Mouse (Mus musculus): ENCODE results near the gene Gm10226. TPM values are rescaled to one million over a fixed set of nuclear protein-coding genes. Genes with fewer than 3 reads are reported as not detected.
A peak's percentile ranks its signal among the peaks of the same experiment; 100 is the strongest.
"Not testable (repeated sequence)": the region's sequence is repeated elsewhere in the genome, so short reads cannot be mapped to it uniquely, and the experiment has no call there.

The Gm10226 gene
- 7.8 and 9.1 TPM in 2 replicates for polyA plus RNA-seq (2016; fragmentation: Nextera tagmentation; extraction: Ambion mirVana)

- WGBS = 86% methylated on average over 3 of the region's 3 CpGs
- H3K36me3 ChIP-seq (replicated peaks) = peaks cover 53% of the 10 kb centered on the region
Observed at GRCm38 (mm10) chr17:21691560-21691959, at the start of gene Gm10226. Gene Gm10226, plus strand, starts transcription at chr17:21691860.

GRCm38 (mm10) chr17:21648791-21649190 is 42.9 kb upstream of the Gm10226 start:
- Histone ChIP-seq H3K27ac (no peak overlapping the region), H3K9me3 (peaks cover 4% of the 10 kb centered on the region; the same call in 1 of the 2 replicates), H3K27me3 (ENCODE audit: poor library complexity, severe bottlenecking) (no peaks in the 10 kb centered on the region), H3K36me3 (replicated peaks) (no peaks in the 10 kb centered on the region), H3K4me1 (peaks cover 3% of the 10 kb centered on the region; the same call in 1 of the 2 replicates), H3K4me3 (no peak overlapping the region)
- DNase-seq (ENCODE audit: extremely low spot score, low spot score) = no peak
- 83% methylated on average over 3 of the region's 3 CpGs for WGBS

More at GRCm38 (mm10) chr17:21691560-21691959, at the start of gene Gm10226:
- Histone ChIP-seq H3K4me1 (no peaks in the 10 kb centered on the region), H3K4me3 (no peak within 1 kb of the TSS), H3K9me3 (no peaks in the 10 kb centered on the region), H3K27ac (no peak within 1 kb of the TSS), H3K27me3 (ENCODE audit: poor library complexity, severe bottlenecking) (no peaks in the 10 kb centered on the region)
- no peak for DNase-seq (ENCODE audit: extremely low spot score, low spot score)

- H3K9me3 ChIP-seq = peaks cover 4% of the 10 kb centered on the region; the same call in 1 of the 2 replicates
- H3K36me3 ChIP-seq (replicated peaks) = no peaks in the 10 kb centered on the region
- peak overlapping the region; percentile 81 for H3K27ac ChIP-seq
- no peak for DNase-seq (ENCODE audit: extremely low spot score, low spot score)
- peak overlapping the region; percentile 55 for H3K4me3 ChIP-seq
- no peaks in the 10 kb centered on the region for H3K27me3 ChIP-seq (ENCODE audit: poor library complexity, severe bottlenecking)
- 31% methylated on average over 2 of the region's 2 CpGs for WGBS
- H3K4me1 ChIP-seq = peaks cover 3% of the 10 kb centered on the region; the same call in 1 of the 2 replicates
Observed at GRCm38 (mm10) chr17:21649936-21650335, 41.7 kb upstream of the Gm10226 start.

GRCm38 (mm10) chr17:21650364-21650907 is 41.2 kb upstream of the Gm10226 start, which contains the start of gene Zfp983:
Gene Zfp983, plus strand, starts transcription at chr17:21650624.
- H3K27me3 ChIP-seq (ENCODE audit: poor library complexity, severe bottlenecking); H3K4me1 ChIP-seq; H3K36me3 ChIP-seq (replicated peaks); H3K9me3 ChIP-seq: not testable (repeated sequence)
- peak; percentile 80 for DNase-seq (ENCODE audit: extremely low spot score, low spot score)
- Histone ChIP-seq H3K4me3 (peak within 1 kb of the TSS; percentile 55), H3K27ac (peak within 1 kb of the TSS; percentile 81)
- under 1% methylated on average over 17 of the region's 17 CpGs for WGBS

- not testable (repeated sequence) for H3K4me1 ChIP-seq; H3K9me3 ChIP-seq; H3K27me3 ChIP-seq (ENCODE audit: poor library complexity, severe bottlenecking); H3K4me3 ChIP-seq; H3K27ac ChIP-seq; DNase-seq (ENCODE audit: extremely low spot score, low spot score); H3K36me3 ChIP-seq (replicated peaks)
- WGBS = 32% methylated on average over 1 of the region's 1 CpGs
Observed at GRCm38 (mm10) chr17:21678826-21679225, 12.8 kb upstream of the Gm10226 start.

- H3K27me3 ChIP-seq (ENCODE audit: poor library complexity, severe bottlenecking) = no peaks in the 10 kb centered on the region
- no peaks in the 10 kb centered on the region for H3K9me3 ChIP-seq
- H3K4me1 ChIP-seq = peaks cover 8% of the 10 kb centered on the region; the same call in 1 of the 2 replicates
- WGBS = 5% methylated on average over 9 of the region's 9 CpGs
- peak; percentile 81 for DNase-seq (ENCODE audit: extremely low spot score, low spot score)
- peak overlapping the region; percentile 53 for H3K4me3 ChIP-seq
- peak overlapping the region; percentile 77 for H3K27ac ChIP-seq
- peaks cover under 1% of the 10 kb centered on the region; the same call in 1 of the 2 replicates for H3K36me3 ChIP-seq (replicated peaks)
Observed at GRCm38 (mm10) chr17:21679273-21680018, 12.2 kb upstream of the Gm10226 start.

GRCm38 (mm10) chr17:21680019-21680376 is 11.7 kb upstream of the Gm10226 start:
- WGBS = 0% methylated on average over 10 of the region's 10 CpGs
- H3K27me3 ChIP-seq (ENCODE audit: poor library complexity, severe bottlenecking); H3K36me3 ChIP-seq (replicated peaks); H3K4me1 ChIP-seq; H3K9me3 ChIP-seq; DNase-seq (ENCODE audit: extremely low spot score, low spot score): not testable (repeated sequence)
- H3K27ac ChIP-seq = peak overlapping the region; percentile 77
- peak overlapping the region; percentile 53 for H3K4me3 ChIP-seq

GRCm38 (mm10) chr17:21693342-21693741 is 1.7 kb downstream of the Gm10226 start:
- Histone ChIP-seq H3K36me3 (replicated peaks) (peaks cover 46% of the 10 kb centered on the region), H3K4me3 (no peak overlapping the region), H3K27me3 (ENCODE audit: poor library complexity, severe bottlenecking) (no peaks in the 10 kb centered on the region), H3K27ac (no peak overlapping the region), H3K4me1 (no peaks in the 10 kb centered on the region), H3K9me3 (no peaks in the 10 kb centered on the region)
- whole genome bisulfite sequencing = 81% methylated on average over 3 of the region's 3 CpGs
- DNase-seq (ENCODE audit: extremely low spot score, low spot score) = no peak

- no peak overlapping the region for H3K4me3 ChIP-seq
- no peaks in the 10 kb centered on the region for H3K9me3 ChIP-seq
- peaks cover 21% of the 10 kb centered on the region for H3K36me3 ChIP-seq (replicated peaks)
- H3K27me3 ChIP-seq (ENCODE audit: poor library complexity, severe bottlenecking) = no peaks in the 10 kb centered on the region
- no peaks in the 10 kb centered on the region for H3K4me1 ChIP-seq
- no peak for DNase-seq (ENCODE audit: extremely low spot score, low spot score)
- no peak overlapping the region for H3K27ac ChIP-seq
Observed at GRCm38 (mm10) chr17:21696073-21696472, 4.4 kb downstream of the Gm10226 start.

- peak; percentile 15 for DNase-seq (ENCODE audit: extremely low spot score, low spot score)
- Histone ChIP-seq H3K27ac (0 out of 2 replicates have a peak overlapping the region, but pooled peaks have one; percentile 40), H3K27me3 (ENCODE audit: poor library complexity, severe bottlenecking) (no peaks in the 10 kb centered on the region), H3K9me3 (no peaks in the 10 kb centered on the region), H3K4me1 (peaks cover 4% of the 10 kb centered on the region), H3K36me3 (replicated peaks) (no peaks in the 10 kb centered on the region), H3K4me3 (no peak overlapping the region)
- 52% methylated on average over 5 of the region's 5 CpGs for WGBS
Observed at GRCm38 (mm10) chr17:21702281-21703240, 10.9 kb downstream of the Gm10226 start.

GRCm38 (mm10) chr17:21703414-21703813 is 11.8 kb downstream of the Gm10226 start:
- Histone ChIP-seq H3K4me3 (no peak overlapping the region), H3K27ac (no peak overlapping the region), H3K36me3 (replicated peaks) (no peaks in the 10 kb centered on the region), H3K4me1 (peaks cover 6% of the 10 kb centered on the region), H3K9me3 (no peaks in the 10 kb centered on the region), H3K27me3 (ENCODE audit: poor library complexity, severe bottlenecking) (no peaks in the 10 kb centered on the region)
- WGBS = 89% methylated on average over 1 of the region's 1 CpGs
- no peak for DNase-seq (ENCODE audit: extremely low spot score, low spot score)

GRCm38 (mm10) chr17:21707343-21707996 is 15.8 kb downstream of the Gm10226 start, which contains the start of gene Zfp760:
Gene Zfp760, plus strand, starts transcription at chr17:21707741.
- peaks cover 30% of the 10 kb centered on the region for H3K36me3 ChIP-seq (replicated peaks)
- H3K9me3 ChIP-seq = no peaks in the 10 kb centered on the region
- WGBS = 2% methylated on average over 26 of the region's 26 CpGs
- H3K27ac ChIP-seq = peak within 1 kb of the TSS; percentile 95
- peaks cover 17% of the 10 kb centered on the region for H3K4me1 ChIP-seq
- H3K27me3 ChIP-seq (ENCODE audit: poor library complexity, severe bottlenecking) = no peaks in the 10 kb centered on the region
- H3K4me3 ChIP-seq = peak within 1 kb of the TSS; percentile 71
- peak; percentile 86 for DNase-seq (ENCODE audit: extremely low spot score, low spot score)

Data from forebrain, embryonic 10.5 days (tissue).